Mouse (Mus musculus) layer of hippocampus, postnatal 25 days (tissue): ENCODE data around the gene Tapbp. TPM values are rescaled to one million over a fixed set of nuclear protein-coding genes. Genes with fewer than 3 reads are reported as not detected.
A peak's percentile ranks its signal among the peaks of the same experiment; 100 is the strongest.

Experiments
- DNase-seq, 2 experiments: peaks; one replicate each; pipeline ENCODE4 v3.0.0; 2022; ENCODE audit warnings: mixed read lengths in 2 of 2, low spot score in 1 of 2; ENCODE audit errors: extremely low spot score in 1 of 2
- total RNA-seq, 2 experiments: library from RNA; stranded (reverse); gene quantifications; 2 replicates each; pipeline ENCODE4 v1.2.3; 2021

Tapbp gene
- total RNA-seq, 2 experiments from 2014 or later: 36.2 to 37.0 TPM

GRCm38 (mm10) chr17:33920282-33921097, 4.8 kb downstream of the Tapbp start:
- DNase-seq: peak; percentile 58 to 87

GRCm38 (mm10) chr17:33921361-33921760, 5.7 kb downstream of the Tapbp start:
- DNase-seq: no peak

GRCm38 (mm10) chr17:33924577-33925283, 9.0 kb downstream of the Tapbp start:
- DNase-seq: peak in 1 of 2 experiments; percentile 38

GRCm38 (mm10) chr17:33925406-33926116, 9.9 kb downstream of the Tapbp start:
- DNase-seq: no peak

- no peak for DNase-seq
Observed at GRCm38 (mm10) chr17:33926207-33926932, 10.7 kb downstream of the Tapbp start.

GRCm38 (mm10) chr17:33928251-33928947, 12.7 kb downstream of the Tapbp start:
- DNase-seq: no peak

GRCm38 (mm10) chr17:33929371-33930279, 13.9 kb downstream of the Tapbp start, which contains the start of gene Rgl2:
Gene Rgl2 (plus strand): TSS chr17:33929543.
- peak; percentile 93 for DNase-seq

GRCm38 (mm10) chr17:33930280-33931158, 14.8 kb downstream of the Tapbp start:
- DNase-seq: peak; percentile 54 to 62

GRCm38 (mm10) chr17:33931159-33931866, 15.6 kb downstream of the Tapbp start:
- DNase-seq: no peak

GRCm38 (mm10) chr17:33931947-33932346, 16.2 kb downstream of the Tapbp start:
- DNase-seq: no peak

- DNase-seq: no peak
Observed at GRCm38 (mm10) chr17:33932448-33932847, 16.7 kb downstream of the Tapbp start.

GRCm38 (mm10) chr17:33932970-33933369, 17.3 kb downstream of the Tapbp start:
- no peak for DNase-seq

GRCm38 (mm10) chr17:33935422-33936055, 19.8 kb downstream of the Tapbp start:
- no peak for DNase-seq

- DNase-seq: no peak
Observed at GRCm38 (mm10) chr17:33936993-33937392, 21.3 kb downstream of the Tapbp start.

GRCm38 (mm10) chr17:33938783-33939182, 23.1 kb downstream of the Tapbp start:
- DNase-seq: no peak

GRCm38 (mm10) chr17:33940206-33940805, 24.6 kb downstream of the Tapbp start, which contains the start of the genes Pfdn6 and Wdr46:
Gene Pfdn6 (minus strand): TSS chr17:33940343.
Gene Wdr46 (plus strand): TSS chr17:33940660.
- peak; percentile 67 to 83 for DNase-seq
